Mouse (Mus musculus) urinary bladder, postnatal 36 days (tissue): Measurements from ENCODE around the gene F2rl1.
A peak's percentile ranks its signal among the peaks of the same experiment; 100 is the strongest.

Experiments used
- DNase-seq, 2 experiments: peaks; one replicate each; pipeline ENCODE4 v3.0.0; 2022; ENCODE audit warnings: low spot score in 2 of 2, mixed read lengths in 1 of 2

Gene F2rl1

DNA sequence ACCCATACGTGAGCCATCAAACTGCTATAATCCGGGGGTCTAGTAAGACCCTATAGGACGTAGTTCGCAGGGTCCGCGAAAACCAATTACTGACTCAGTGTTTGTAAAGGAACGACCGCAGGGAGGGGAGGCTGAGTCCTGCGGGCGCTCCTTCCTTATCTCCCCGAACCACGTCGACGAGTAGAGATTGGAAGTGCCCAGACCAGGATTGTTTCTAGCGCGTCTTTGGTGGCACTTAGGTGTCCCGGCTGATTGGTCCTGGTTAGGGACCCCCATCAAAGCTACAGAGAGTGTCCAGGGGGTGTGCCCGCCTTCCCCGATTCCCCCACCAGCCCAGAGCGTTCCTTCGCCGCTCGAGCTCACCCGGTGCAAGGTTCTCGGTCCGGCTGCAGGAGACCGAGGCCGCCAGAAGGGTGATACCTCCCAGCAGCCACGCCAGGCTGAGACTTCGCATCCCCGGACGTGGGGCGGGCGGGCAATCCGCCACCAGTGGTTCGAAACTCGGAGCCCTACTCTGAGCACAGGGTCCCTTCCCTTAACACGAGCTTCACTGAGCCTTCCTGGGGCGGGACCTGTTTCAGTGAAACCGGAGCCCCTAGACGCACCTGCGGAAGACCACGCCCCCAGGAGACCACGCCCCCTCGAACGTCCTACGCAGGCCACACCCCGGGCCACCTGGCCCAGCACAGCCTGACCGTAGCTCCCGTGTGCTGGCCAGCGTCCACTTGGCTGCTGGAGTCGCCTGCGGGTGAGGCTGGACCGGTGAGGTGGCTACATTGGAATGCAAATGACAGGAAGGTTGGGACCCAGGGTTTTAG is at the start of gene F2rl1:
Gene F2rl1 (minus strand): TSS at position 554 of the 818 bp plus-strand sequence.
- peak; percentile 77 to 81 for DNase-seq

DNA sequence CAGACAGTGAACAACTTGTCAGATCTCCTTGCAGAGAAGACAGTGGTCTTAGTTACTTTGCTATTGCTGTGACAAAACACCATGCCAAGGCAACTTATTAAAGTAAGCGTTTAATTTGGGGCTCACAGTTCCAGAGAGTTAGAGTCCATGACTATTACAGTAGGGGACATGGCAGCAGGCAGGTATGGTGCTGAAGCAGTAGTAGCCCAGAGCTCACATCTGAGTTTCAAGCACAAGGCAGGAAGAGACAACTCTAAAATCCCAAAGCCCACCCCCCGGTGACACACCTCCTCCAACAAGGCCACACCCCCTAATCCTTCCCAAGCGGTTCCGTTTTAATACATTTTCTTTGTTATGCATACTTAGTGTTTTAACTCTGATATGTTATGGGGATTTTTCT is 45.9 kb upstream of the F2rl1 start:
- DNase-seq, result no peak

DNA sequence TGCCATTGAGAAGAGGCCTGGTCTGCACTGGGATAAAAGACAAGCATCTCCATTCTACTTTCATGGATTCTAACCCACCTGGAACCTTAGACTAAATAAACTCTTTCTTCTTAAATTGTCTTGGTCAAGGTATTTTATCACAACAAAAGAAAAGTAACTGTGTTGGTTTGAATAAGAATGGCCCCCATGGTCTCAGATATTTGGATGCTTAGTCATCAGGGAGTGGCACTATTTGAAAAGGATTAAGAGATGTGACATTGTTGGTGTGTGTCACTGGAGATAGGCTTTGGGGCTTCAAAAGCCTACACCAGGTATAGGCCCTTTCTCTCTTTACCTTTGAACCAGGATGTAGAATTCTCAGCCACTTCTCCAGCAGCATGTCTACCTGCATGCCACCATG is 44.3 kb upstream of the F2rl1 start:
- DNase-seq, result no peak

DNA sequence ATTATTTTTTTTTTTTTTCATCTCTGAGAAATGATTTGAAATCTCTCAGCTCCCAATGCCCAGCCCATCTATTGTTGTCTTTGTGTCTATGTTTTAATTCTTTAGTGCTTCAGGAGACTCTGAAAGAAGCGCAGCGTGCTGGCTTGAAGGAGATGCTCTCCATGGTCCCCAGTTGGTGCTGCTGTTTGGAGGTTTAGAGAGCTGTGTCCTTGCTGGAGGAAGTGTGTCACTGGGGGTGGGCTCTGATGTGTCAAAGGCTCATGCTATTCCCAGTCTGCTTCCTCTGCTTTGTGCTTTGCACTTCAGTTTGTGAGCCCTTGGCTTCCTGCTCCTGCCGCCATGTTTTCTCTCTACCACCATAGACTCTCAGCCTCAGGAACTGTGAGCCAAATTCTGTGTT is 43.3 kb upstream of the F2rl1 start:
- DNase-seq, result no peak

DNA sequence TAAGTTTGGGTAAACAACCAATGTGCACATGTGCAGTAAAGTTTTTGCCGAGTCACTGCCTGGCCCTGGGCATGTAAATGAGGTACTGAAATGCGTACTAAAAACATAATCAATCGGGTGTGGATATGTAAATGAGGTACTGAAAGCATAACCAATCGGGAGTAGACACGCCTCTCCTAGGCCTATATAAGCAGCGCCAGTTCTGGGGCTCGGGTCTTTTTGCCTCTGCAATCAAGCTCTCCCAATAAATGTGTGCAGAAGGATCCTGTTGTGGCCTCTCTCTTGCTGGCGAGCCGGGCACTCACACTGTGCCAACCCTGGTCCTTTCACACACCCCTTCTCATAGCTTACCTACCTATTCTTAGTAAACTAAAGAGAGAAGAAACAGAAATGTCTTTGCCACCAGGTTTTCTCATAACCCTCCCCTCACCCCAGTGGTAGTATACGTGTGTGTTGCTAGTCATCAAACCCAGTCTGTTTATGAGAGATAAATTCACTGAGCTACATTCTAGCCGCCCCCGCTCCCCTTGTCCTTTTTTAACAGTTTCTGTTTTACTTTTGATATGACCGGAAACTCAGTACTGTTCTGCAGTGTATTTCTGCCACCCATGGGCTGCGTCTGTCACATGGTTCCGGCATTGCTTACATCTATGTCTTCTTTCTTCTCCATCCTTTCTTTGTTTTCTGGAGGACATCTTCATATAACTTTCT is 42.0 kb upstream of the F2rl1 start:
- no peak for DNase-seq

DNA sequence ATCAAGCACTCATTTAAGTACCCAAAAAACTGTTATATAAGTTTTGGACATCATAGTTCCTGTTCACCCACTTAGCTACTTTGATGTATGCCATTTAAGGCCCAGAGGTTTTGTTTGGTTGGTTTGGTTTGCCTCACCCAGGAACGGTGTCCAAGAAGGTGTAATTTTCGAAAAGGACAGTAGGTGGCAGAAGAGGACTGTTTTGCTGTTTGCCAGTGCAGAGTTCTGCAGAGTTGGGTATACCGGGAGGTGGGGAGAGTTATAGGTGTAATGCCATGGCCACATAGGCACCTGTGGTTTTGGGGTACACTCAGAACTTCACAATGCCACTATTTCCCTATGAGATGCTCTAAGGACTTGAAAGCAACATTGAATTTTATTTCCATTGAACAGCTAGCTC is 38.7 kb upstream of the F2rl1 start:
- peak; percentile 47 to 63 for DNase-seq

DNA sequence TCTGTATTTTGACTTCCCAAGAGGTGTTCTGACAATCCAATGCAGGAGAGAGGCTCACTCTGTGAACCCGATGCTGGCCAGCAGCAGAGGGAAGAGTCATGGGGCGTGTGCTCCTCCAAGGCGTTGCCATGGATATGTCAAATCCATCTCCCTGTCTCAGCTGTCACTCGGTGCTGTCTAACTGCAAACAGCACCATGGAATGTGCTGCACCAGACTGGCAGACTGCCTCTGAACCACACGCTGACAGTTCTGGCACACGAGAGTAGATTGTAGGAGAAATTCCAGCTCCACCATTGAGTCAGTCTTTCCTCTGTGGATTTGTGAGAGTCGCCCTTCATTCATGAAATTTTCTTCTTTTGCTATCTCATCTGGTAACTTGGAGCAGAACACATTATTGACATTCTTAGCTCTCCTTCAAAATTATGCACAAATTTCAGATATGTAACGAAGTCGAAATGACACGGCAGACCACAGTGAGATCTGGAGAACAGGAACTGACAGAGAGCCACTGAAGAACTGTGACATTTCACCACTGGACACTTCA is 38.1 kb upstream of the F2rl1 start:
- DNase-seq, result no peak

DNA sequence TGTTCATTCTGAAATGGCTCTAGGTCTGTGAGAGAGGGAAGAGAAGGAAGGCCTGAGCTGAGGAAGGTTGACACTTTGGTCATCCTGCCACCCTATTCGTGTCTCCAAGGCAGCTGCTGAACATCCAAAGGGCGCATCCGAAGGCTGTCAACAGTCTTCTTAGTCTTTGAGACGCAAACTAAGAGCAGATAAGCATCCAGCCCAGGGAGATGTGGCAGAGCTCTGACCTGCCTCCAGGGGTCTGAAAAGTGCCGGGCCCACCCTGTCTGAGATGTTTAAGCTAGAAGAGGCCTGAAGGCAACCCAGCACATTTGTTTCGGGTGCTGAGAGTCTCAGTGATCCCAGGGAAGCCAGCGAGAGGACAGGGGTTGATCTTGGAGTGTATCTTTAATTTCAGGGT is 32.3 kb upstream of the F2rl1 start:
- DNase-seq, result no peak

DNA sequence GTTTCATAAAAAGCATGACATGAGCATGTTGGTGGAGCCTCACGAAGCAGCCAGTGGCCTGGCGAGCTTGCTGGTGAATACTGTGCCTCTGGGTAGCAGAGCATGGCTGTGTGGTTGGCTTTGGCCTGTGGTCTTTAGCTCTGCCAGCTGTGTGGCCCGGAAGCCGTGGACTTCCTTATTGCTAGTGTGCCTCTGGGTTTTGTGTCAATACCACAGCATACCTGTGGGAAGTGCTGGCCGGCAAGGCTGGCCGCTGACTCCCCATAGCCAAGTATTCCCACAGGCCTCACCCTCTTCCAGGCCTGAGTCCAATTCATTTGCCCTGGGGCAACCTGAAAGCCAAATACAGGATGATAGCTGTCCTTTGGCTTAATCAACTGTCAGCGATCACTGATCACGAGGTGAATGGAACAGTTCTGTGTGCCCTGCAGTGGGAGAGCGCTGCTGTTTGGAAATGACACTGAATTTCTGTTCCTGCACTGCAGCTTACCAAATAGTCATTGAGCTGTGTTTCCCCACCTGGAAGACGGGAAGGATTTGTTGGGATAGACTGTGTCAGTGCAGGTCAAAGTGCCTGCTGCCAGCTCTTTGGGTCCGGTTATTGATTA is 29.0 kb upstream of the F2rl1 start:
- DNase-seq, result no peak

DNA sequence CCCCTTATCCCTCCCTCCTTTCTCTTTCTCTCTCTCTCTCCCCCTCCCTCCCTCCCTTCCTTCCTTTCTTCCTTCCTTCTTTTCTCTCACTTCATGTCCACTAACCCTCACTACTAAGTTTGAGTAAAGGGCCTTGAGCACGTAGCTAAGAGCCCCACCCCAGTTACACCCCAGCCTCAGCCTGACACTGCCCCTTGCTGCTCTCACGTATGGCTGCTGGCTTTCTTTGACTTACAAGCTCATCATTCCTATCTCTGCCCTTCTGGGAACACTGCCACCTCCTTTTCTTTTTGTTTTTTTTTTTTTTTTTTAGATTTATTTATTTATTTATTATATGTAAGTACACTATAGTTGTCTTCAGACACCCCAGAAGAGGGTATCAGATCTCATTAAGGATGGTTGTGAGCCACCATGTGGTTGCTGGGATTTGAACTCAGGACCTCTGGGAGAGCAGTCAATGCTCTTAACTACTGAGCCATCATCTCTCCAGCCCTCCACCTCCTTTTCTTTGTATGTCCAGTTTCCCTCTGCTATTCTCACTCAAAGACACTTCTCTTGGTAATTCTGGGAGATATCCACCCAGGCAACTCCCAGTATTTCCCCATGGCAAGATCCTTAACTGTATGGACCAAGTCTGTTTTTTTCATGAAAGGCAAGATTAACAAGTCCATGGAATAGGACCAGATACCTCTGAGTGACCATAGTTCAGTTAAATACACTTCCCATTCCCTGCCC is 25.8 kb upstream of the F2rl1 start:
- no peak for DNase-seq

DNA sequence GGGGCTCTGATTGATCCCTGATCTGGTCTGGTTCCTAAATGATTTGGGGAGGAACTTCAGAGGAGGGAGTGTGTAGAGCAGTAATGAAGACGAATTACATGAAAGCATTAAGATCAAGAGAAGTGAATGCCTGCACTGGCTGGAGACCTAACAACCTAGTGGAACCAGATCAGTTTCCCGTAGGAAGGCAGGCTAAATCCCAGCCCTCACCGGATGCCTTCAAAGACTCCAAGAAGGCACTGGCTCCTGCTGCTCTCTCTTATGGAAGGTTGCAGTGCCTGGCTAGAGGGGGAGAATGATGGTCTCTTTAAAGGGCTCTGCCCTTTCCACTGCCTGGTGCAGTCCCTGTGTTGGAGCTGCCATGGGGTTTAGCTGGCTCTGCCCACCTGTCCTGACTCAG is 24.4 kb upstream of the F2rl1 start:
- DNase-seq, result no peak

DNA sequence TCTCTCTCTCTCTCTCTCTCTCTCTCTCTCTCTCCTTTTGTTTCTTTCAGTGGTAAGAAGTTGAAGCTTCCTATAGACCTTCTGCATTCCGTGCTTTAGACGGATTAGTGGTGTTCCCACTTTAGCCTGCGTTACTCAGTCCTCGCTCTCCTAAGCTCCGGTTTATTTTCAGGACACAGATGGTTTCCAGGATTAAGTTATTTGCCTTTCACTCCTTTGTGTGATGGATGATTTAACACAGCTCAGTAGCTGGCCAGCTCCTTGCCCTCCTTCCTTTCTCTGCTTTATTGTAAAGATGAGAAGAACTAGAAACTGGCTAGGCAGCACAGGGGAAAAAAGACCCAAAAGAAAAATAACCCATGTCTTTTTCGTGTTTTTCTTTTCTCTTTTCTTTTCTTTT is 23.8 kb upstream of the F2rl1 start:
- DNase-seq, result no peak

DNA sequence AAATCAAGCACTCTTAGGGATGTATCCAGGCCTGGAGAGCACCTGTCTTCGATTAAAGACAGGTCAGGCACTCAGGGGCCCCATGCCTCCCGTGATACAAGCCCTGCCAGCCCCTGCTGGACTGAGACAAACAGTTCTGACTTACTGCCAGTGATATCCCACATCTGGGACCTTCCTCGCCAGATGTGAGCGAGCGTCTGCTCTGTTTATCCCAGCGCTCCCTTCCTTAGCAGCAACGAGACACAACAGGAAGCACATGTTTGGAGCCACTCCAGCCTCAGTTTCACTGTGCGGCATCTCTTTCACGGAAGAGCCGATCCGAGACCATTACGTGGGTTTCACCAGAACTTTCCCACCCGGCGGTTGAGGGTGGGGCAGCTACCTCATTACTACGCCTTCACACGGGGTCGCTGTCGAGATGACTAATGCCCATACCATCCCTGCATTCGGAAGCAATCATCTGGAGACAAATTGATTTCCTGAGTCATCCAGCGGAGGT is 23.3 kb upstream of the F2rl1 start:
- no peak for DNase-seq

DNA sequence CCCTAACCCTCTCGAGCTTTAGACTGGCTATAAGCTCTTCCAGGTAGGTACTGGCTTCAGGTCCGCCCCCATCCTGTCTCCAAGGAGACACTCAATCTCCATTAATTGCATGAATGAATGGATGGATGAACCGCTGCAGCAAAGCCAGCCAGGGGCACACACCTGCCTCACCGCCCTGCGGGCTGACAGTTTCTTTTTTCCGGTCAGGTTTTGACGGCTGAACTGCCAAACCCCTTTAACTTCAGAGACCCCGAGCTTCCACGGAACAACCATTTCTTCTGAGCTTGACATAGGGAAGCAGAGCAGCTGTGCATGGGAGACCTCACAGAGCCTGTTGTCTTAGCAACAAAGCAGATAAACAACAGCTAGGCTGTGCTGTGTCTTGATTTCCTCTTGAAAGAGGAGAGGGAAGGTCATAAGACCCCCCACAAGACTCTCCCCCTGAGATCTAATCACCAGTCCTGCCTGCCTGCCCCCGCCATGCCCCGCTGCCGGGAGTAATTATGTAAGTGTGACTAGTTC is 22.1 kb upstream of the F2rl1 start:
- DNase-seq, result no peak

DNA sequence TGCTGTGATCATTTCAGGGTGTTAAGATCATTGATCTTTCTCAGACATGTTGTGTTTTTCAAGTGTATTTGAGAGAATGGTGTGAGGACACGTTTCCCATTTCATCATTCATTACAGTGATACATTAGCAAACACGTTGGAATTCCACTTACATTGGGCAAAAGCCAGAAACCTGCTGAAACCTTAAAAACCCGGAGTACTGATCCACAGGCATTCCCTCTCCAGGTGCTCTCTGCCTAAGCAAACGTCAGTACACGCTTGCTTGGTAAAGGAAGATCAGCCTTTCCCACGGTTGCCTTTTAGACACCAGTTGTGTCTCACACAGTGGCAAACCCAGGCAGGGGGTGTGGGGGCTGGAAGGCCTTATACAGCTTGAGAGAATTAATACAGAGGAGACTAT is 21.2 kb upstream of the F2rl1 start:
- no peak for DNase-seq

DNA sequence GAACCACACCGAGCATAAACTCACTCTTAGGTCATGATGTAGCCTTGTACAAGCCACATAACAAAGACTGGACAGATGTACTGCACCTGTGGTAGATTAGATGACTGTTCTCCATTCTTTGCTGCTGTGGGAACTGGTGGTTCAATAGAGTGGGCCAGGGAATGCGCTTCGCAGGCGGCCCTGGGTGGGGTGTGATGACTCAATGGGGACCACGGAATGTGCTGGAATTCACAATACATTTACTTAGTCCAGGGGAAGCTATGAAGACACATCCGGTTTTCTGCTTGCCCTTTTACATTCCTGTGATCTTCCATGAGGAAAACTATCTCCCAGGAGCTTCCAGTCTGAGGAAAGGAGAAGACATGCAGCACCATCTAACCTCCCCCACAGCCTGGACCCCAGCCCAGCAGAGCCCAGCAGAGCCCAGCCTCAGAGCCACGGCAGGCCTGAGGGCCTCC is 20.7 kb upstream of the F2rl1 start:
- DNase-seq, result no peak

DNA sequence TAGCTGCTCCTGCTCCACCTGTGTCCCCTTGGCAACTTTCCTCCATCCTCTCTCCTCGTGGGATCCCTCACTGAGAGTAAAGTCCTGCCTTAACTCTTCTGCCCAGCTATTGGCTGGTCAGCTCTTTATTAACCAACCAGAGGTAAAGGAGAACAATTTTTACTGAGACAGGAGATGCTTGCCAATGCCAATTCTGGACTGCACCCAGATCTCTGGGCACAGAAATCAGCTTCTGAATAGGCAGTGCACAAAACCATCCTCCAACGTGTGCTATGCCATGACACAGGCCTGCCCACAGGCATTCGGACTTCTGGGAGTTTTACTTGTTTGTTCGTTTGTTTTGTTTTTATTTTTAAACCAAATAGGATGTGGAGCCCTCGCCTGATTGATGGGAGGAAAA is 13.0 kb upstream of the F2rl1 start:
- DNase-seq, result no peak

DNA sequence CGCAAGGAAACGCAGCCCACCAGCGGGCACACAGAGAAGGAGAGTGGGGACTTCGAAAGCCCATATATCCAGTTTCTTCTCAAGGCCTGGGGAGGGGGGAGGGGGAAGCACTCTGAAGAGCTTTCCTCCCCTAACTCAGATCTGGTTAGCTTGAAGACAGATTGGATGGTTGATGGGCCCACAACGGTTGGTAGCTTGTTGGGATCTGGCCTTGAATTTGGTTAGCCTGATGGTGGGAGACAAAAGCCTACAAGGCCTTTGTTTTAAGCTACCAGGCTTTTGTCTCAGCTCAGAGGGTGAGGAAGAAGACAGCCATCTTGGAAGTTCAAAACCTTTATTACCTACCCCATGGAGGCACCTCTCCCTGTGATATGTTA is 11.1 kb upstream of the F2rl1 start:
- no peak for DNase-seq

DNA sequence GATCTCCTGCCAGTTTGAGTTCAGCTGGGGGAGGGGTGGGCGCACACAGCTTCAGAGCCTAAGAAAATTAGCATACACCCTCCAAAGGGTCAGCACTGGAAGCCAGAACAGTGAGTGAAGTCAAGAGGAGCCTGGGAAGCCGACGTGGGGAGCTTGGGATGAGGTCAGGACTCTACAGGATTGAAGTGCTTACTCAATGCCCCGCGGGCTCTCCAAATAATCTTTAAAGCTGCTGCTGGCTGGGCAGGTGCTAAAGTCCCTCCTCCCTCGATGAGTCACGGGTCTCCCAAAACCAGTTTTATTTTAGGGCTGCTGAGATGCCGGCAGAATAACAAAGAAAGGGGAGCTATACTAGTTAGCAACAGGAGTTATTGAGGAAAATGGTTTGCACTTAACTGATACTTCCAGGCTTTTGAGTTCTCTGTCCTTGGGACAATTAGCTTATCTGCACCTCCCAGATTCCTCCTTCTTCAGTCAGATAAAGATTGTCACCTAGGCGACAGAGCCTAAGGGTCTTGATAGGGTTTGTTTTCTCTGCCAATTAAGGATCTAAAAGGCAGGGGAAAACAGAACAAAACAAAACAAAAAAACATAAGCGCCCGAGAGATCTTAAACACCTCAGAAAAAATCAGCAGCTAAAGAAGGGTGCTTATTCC is 10.6 kb upstream of the F2rl1 start:
- peak in 1 of 2 experiments; percentile 25 for DNase-seq

DNA sequence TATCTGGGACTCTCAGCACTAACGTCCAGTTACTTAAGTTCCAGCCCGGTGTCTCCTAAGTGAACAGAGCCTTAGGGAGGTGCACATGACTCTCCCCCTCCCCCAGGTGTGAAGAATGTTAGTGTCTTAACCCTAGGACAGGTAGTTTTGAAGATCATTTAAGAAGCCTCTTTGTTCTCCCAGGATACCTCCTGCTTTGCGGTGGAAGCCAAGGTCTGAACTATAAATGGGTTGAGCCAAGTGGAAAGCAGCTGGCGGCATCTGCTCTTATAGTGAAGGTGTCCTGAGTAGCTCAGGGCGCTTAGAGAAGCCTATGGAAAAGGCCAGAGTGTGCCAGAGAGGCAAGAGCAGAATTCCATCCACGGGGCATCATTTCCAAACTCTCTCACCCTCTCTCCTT is 10.0 kb upstream of the F2rl1 start:
- no peak for DNase-seq

DNA sequence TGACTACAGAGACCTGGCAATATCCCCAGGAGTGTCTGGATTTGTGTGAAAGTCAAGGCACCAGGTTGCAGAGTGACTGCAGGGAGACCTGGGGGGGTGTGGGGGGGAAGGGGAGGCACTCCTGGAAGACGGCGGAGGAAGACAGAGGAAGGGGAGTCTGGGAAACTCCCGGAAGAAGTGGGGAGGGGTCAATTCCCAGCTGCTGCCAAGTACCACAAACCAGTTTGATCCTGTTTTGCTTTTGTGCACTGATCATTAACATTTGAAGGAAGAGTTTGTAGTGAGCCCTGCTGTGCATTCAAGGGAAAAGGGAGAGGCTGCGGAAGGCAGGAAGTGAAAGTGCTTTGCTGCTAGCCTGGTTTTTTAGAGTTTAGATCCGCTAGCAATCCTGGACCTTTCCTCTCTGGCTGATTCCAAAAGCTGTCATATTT is 9.1 kb upstream of the F2rl1 start:
- DNase-seq, result no peak
